Mouse (Mus musculus) hindbrain, embryonic 13.5 days (tissue): ENCODE results near the gene Slc22a4. TPM values are rescaled to one million over a fixed set of nuclear protein-coding genes. Genes with fewer than 3 reads are reported as not detected.
"Not testable (repeated sequence)": the region's sequence is repeated elsewhere in the genome, so short reads cannot be mapped to it uniquely, and the experiment has no call there.

Experiments
- ATAC-seq: fragments of 200-750 bp; cut with Nextera tagmentation; 2 replicates; pipeline ENCODE4 v1.8.0; 2017; ENCODE audit warnings: moderate TSS enrichment; ENCODE audit not compliant: low FRiP score
- H3K27ac ChIP-seq: fragments of 300-500 bp; sonication (generic); 2 replicates; pipeline ENCODE4 v1.5.1; 2015; ENCODE audit warnings: inconsistent platforms, mild to moderate bottlenecking, moderate library complexity
- H3K27me3 ChIP-seq: fragments of 300-500 bp; sonication (generic); 2 replicates; pipeline ENCODE4 v1.6.1; 2015; ENCODE audit warnings: mild to moderate bottlenecking, inconsistent platforms
- H3K36me3 ChIP-seq: fragments of 300-500 bp; sonication (generic); 2 replicates; pipeline ENCODE4 v1.6.1; 2015; ENCODE audit warnings: mild to moderate bottlenecking, inconsistent platforms
- H3K4me1 ChIP-seq: fragments of 300-500 bp; sonication (generic); replicated peaks from 2 replicates; pipeline ENCODE4 v1.6.1; 2015; ENCODE audit warnings: inconsistent platforms
- H3K4me2 ChIP-seq: fragments of 300-500 bp; sonication (generic); 2 replicates; pipeline ENCODE4 v1.6.1; 2015; ENCODE audit warnings: inconsistent platforms, mild to moderate bottlenecking, moderate library complexity
- H3K4me3 ChIP-seq: fragments of 300-500 bp; sonication (generic); 2 replicates; pipeline ENCODE4 v1.5.1; 2015; ENCODE audit warnings: mild to moderate bottlenecking, inconsistent platforms
- H3K9ac ChIP-seq: fragments of 300-500 bp; sonication (generic); 2 replicates; pipeline ENCODE4 v1.6.1; 2015; ENCODE audit warnings: mild to moderate bottlenecking, inconsistent platforms
- H3K9me3 ChIP-seq: fragments of 300-500 bp; sonication (generic); 2 replicates; pipeline ENCODE4 v1.6.1; 2016; ENCODE audit warnings: inconsistent platforms
- WGBS: fragments of 180-500 bp; shearing (Covaris S2); methylation state at CpG from one replicate; pipeline ENCODE4 v1.1.7; 2015; 5-methylcytosine and 5-hydroxymethylcytosine counted together
- polyA plus RNA-seq: library from polyadenylated mRNA; unstranded; fragments of >200 nt; fragmentation: Nextera tagmentation; extraction: Ambion mirVana; gene quantifications from 2 replicates; pipeline ENCODE4 v1.2.1, GENCODE M21; 2015

The Slc22a4 gene
- polyA plus RNA-seq, 1 experiment from 2014 or later, result 2.1 TPM

DNA sequence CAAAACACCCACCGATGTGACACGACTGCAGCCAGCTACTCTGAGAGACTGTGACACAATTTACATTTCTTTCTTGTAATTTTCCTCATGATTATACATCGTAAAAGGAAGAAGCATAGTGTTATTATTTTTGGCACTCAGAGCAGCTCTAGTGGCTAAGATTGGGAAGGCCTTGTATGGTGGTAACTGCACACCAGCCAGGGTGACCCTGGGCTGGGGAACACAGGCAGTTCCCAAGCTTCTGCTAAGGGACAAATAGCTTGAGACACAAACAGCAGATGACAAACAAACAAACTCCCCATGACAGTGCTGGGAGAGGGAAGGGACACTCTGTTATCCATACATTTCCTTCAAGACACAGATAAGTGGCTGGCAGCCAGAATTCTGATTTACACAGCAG is 77.8 kb downstream of the Slc22a4 start:
- H3K27ac ChIP-seq, H3K36me3 ChIP-seq, H3K9ac ChIP-seq, H3K27me3 ChIP-seq, H3K9me3 ChIP-seq, H3K4me3 ChIP-seq, H3K4me1 ChIP-seq, ATAC-seq, H3K4me2 ChIP-seq: not testable (repeated sequence)
- WGBS, result 78% methylated on average over 1 of the region's 3 CpGs

Other genes starting within 250 kb of the Slc22a4 start
- 0.31 and 0.69 TPM in 2 replicates for gene Gm12216, start 168.8 kb downstream of the Slc22a4 start, polyA plus RNA-seq
- 8.1 and 10.8 TPM in 2 replicates for gene Slc22a5, start 136.4 kb downstream of the Slc22a4 start, polyA plus RNA-seq
- gene Slc22a21, start 47.8 kb downstream of the Slc22a4 start, polyA plus RNA-seq, result 1.8 and 2.7 TPM in 2 replicates
- gene Pdlim4, start 40.9 kb upstream of the Slc22a4 start, polyA plus RNA-seq, result 30.9 and 31.1 TPM in 2 replicates
- 10.9 and 11.3 TPM in 2 replicates for gene P4ha2, start 72.0 kb upstream of the Slc22a4 start, polyA plus RNA-seq
- gene Csf2, start 221.6 kb upstream of the Slc22a4 start, polyA plus RNA-seq, result not detected in 2 replicates
- gene Il3, start 239.2 kb upstream of the Slc22a4 start, polyA plus RNA-seq, result not detected in 2 replicates